Mouse (Mus musculus) liver, embryonic 12.5 days (tissue): ENCODE data around the gene Ireb2. TPM values are rescaled to one million over a fixed set of nuclear protein-coding genes. Genes with fewer than 3 reads are reported as not detected.
"Not testable (repeated sequence)": the region's sequence is repeated elsewhere in the genome, so short reads cannot be mapped to it uniquely, and the experiment has no call there.

Experiments used
- ATAC-seq: fragments of 200-750 bp; cut with Nextera tagmentation; 2 replicates; pipeline ENCODE4 v1.8.0; 2017; ENCODE audit warnings: moderate number of reproducible peaks, mild to moderate bottlenecking, moderate library complexity
- H3K27ac ChIP-seq: fragments of 300-500 bp; sonication (generic); 2 replicates; pipeline ENCODE4 v1.5.1; 2016; ENCODE audit warnings: mild to moderate bottlenecking
- H3K27me3 ChIP-seq: fragments of 300-500 bp; sonication (generic); replicated peaks from 2 replicates; pipeline ENCODE4 v1.6.1; 2016; ENCODE audit warnings: mild to moderate bottlenecking, moderate library complexity
- H3K36me3 ChIP-seq: fragments of 300-500 bp; sonication (generic); 2 replicates; pipeline ENCODE4 v1.6.1; 2016; ENCODE audit warnings: mild to moderate bottlenecking, moderate library complexity
- H3K4me1 ChIP-seq: fragments of 300-500 bp; sonication (generic); 2 replicates; pipeline ENCODE4 v1.6.1; 2016
- H3K4me2 ChIP-seq: fragments of 300-500 bp; sonication (generic); 2 replicates; pipeline ENCODE4 v1.6.1; 2016; ENCODE audit warnings: mild to moderate bottlenecking, moderate library complexity
- H3K4me3 ChIP-seq: fragments of 300-500 bp; sonication (generic); 2 replicates; pipeline ENCODE4 v1.5.1; 2016; ENCODE audit warnings: mild to moderate bottlenecking, moderate library complexity
- H3K9ac ChIP-seq: fragments of 300-500 bp; sonication (generic); 2 replicates; pipeline ENCODE4 v1.6.1; 2016; ENCODE audit warnings: mild to moderate bottlenecking, moderate library complexity
- H3K9me3 ChIP-seq: fragments of 300-500 bp; sonication (generic); replicated peaks from 2 replicates; pipeline ENCODE4 v1.6.1; 2016; ENCODE audit warnings: mild to moderate bottlenecking, moderate library complexity
- WGBS: fragments of 180-500 bp; shearing (Covaris S2); methylation state at CpG from one replicate; pipeline ENCODE4 v1.1.7; 2016; ENCODE audit not compliant: insufficient replicate concordance; 5-methylcytosine and 5-hydroxymethylcytosine counted together
- polyA plus RNA-seq: library from polyadenylated mRNA; unstranded; fragments of >200 nt; fragmentation: Nextera tagmentation; extraction: Ambion mirVana; gene quantifications from 2 replicates; pipeline ENCODE4 v1.2.1, GENCODE M21; 2016

The Ireb2 gene
- polyA plus RNA-seq, 1 experiment from 2014 or later = 17.9 TPM

DNA sequence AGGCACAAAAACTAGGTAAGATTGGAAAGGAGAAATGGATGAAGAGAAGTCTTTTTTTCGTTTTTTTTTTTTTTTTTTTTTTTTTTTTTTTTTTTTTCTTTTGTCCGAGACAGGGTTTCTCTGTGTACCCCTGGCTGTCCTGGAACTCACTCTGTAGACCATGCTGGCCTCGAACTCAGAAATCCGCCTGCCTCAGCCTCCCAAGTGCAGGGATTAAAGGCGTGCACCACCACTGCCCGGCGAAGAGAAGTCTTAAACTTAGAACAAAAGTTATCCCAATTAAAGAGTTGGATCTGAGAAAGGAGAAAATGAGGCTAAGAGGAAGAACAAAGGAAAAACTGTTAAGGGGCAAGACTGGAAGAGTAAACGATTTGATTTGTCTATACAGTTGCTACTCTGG, 86.6 kb downstream of the Ireb2 start:
- WGBS = 19% methylated on average over 8 of the region's 8 CpGs
- peak overlapping the region; percentile 77 for H3K4me2 ChIP-seq
- ATAC-seq, H3K9me3 ChIP-seq, H3K27me3 ChIP-seq: not testable (repeated sequence)
- H3K9ac ChIP-seq = peak overlapping the region; percentile 91
- peaks cover 40% of the 10 kb centered on the region for H3K4me1 ChIP-seq
- peak overlapping the region; percentile 51; the same call in 1 of the 2 replicates for H3K27ac ChIP-seq
- peaks cover 31% of the 10 kb centered on the region for H3K36me3 ChIP-seq
- peak overlapping the region; percentile 94 for H3K4me3 ChIP-seq

- H3K36me3 ChIP-seq = peaks cover 37% of the 10 kb centered on the region
- peak within 1 kb of the TSS; percentile 77 for H3K4me2 ChIP-seq
- no peaks in the 10 kb centered on the region for H3K9me3 ChIP-seq
- H3K4me1 ChIP-seq = peaks cover 46% of the 10 kb centered on the region
- peak within 1 kb of the TSS; percentile 87 for H3K27ac ChIP-seq
- H3K9ac ChIP-seq = peak within 1 kb of the TSS; percentile 91
- under 1% methylated on average over 62 of the region's 65 CpGs for WGBS
- H3K4me3 ChIP-seq = peak within 1 kb of the TSS; percentile 94
- H3K27me3 ChIP-seq = no peaks in the 10 kb centered on the region; the same call in 1 of the 2 replicates
- ATAC-seq = peak; percentile 99
Observed at GRCm38 (mm10) chr9:54950575-54951321, 87.2 kb downstream of the Ireb2 start, which contains the start of the genes Psma4 and AY074887. Psma4 (plus strand) TSS chr9:54950790. AY074887 (minus strand) TSS chr9:54950998.

- Histone ChIP-seq H3K36me3 (peaks cover 38% of the 10 kb centered on the region), H3K27me3 (no peaks in the 10 kb centered on the region), H3K9ac (no peak overlapping the region), H3K4me3 (no peak overlapping the region), H3K4me2 (no peak overlapping the region), H3K27ac (no peak overlapping the region), H3K9me3 (no peaks in the 10 kb centered on the region), H3K4me1 (no peaks in the 10 kb centered on the region)
- WGBS = 87% methylated on average over 4 of the region's 4 CpGs
- no peak for ATAC-seq
Observed at GRCm38 (mm10) chr9:54961059-54961458, 97.5 kb downstream of the Ireb2 start.

Other genes with a start within 250 kb of the Ireb2 start
- 0.24 and 0.30 TPM in 2 replicates for gene Acsbg1, start 201.9 kb upstream of the Ireb2 start, polyA plus RNA-seq
- 24.3 and 26.5 TPM in 2 replicates for gene Dnaja4, start 164.9 kb upstream of the Ireb2 start, polyA plus RNA-seq
- 124 and 127 TPM in 2 replicates for gene Wdr61, start 129.3 kb upstream of the Ireb2 start, polyA plus RNA-seq
- 7.5 and 10.8 TPM in 2 replicates for gene Crabp1, start 99.0 kb upstream of the Ireb2 start, polyA plus RNA-seq
- 1.8 TPM in 2 replicates for gene Hykk, start 53.5 kb downstream of the Ireb2 start, polyA plus RNA-seq
- 211 and 216 TPM in 2 replicates for gene Psma4, start 87.0 kb downstream of the Ireb2 start, polyA plus RNA-seq
- gene AY074887, start 87.2 kb downstream of the Ireb2 start, polyA plus RNA-seq = 0.48 and 0.61 TPM in 2 replicates
- gene Chrna5, start 117.1 kb downstream of the Ireb2 start, polyA plus RNA-seq = 0.06 and 0.20 TPM in 2 replicates
- 0.06 TPM in 1 of 2 replicates, not detected in the other for gene Chrna3, start 162.8 kb downstream of the Ireb2 start, polyA plus RNA-seq
- gene Chrnb4, start 185.0 kb downstream of the Ireb2 start, polyA plus RNA-seq = 0.04 TPM in 1 of 2 replicates, not detected in the other